13 mouse cellular contexts compared by ENCODE assay signal in the genomic region with DNA sequence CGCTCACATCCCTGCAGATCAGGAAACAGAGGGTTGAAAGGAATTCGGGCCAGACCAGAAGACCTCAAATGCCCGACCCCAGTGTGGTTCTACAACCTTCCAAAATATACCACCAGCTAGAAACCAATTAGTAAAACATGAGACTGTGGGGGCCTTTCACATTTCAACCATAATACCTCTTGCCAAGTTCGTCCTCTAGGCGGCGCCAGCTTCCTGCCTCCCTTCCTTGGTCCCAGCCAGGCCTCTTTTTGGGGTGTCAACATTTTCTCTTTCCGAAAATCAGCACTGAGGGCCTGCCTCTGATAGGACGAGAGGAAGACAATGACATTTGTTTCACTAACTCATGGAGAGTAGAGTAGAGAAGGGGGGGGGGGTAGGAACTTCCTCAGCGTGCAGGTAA. TPM values are rescaled to one million over a fixed set of nuclear protein-coding genes. Genes with fewer than 3 reads are reported as not detected.
DNase-seq lines count a peak whose midpoint lies in the region; ATAC-seq and TF ChIP-seq lines count a peak whose summit lies in the region.
"Had no signal": no experiment of that assay in that cellular context is flagged by ENCODE, and none has a peak within 500 bp of the region (broad histone marks: within the 10 kb centered on the region; RNA-seq: fewer than 3 reads in every experiment).

No protein-coding gene starts in this region.

- no peak overlapping the region for H3K9ac ChIP-seq in liver, embryonic 11.5 days (ENCODE audit: low read depth, low read length)
- H3K9ac ChIP-seq in kidney, embryonic 16.5 days (replicated peaks; ENCODE audit: low read length) = no peak overlapping the region
- H3K9ac ChIP-seq: embryonic facial prominence, embryonic 15.5 days; midbrain, embryonic 12.5 days; stomach, embryonic 15.5 days had no signal

- H3K27me3 ChIP-seq in cerebellum, adult 2 months (ENCODE audit: control insufficient read depth, insufficient read depth, low read length) = no peaks in the 10 kb centered on the region; the same call in 1 of the 2 replicates
- H3K27me3 ChIP-seq in liver, embryonic 11.5 days (replicated peaks; ENCODE audit: control insufficient read depth, insufficient read depth, low read length) = no peaks in the 10 kb centered on the region
- no peaks in the 10 kb centered on the region for H3K27me3 ChIP-seq in splenic B cell, adult 2 months (ENCODE audit: control insufficient read depth, insufficient read depth, low read length, poor library complexity, severe bottlenecking)
- no peaks in the 10 kb centered on the region for H3K27me3 ChIP-seq in kidney, embryonic 16.5 days (ENCODE audit: insufficient read depth, low read length)
- H3K27me3 ChIP-seq: embryonic facial prominence, embryonic 15.5 days; midbrain, embryonic 12.5 days; stomach, embryonic 15.5 days had no signal

- ATAC-seq in liver, embryonic 11.5 days (replicated peaks; ENCODE audit: low FRiP score) = no peak
- no peak for ATAC-seq in kidney, embryonic 16.5 days (ENCODE audit: low FRiP score, low TSS enrichment)

- WGBS in cerebellum, adult 2 months = 54% methylated on average over 9 of the region's 9 CpGs
- 46% methylated on average over 9 of the region's 9 CpGs for WGBS in liver, embryonic 11.5 days
- 40% methylated on average over 9 of the region's 9 CpGs for WGBS in bone marrow, adult 2 months
- 47% methylated on average over 9 of the region's 9 CpGs for WGBS in kidney, embryonic 16.5 days

- DNase-seq in cerebellum, adult 2 months = no peak
- no peak for DNase-seq in cerebellum, postnatal 36 days
- peak; percentile 32 for DNase-seq in liver
- DNase-seq in liver, embryonic 11.5 days (ENCODE audit: low spot score) = no peak
- DNase-seq in splenic B cell, adult 2 months (ENCODE audit: low read depth, low spot score) = peak; percentile 51
- DNase-seq in kidney, adult 11 months = no peak
- DNase-seq: gastrocnemius, postnatal 10 days had no signal

- no peak for TF ChIP-seq POLR2A in cerebellum, adult 2 months (IDR thresholded peaks at IDR 0.05; ENCODE audit: borderline replicate concordance, insufficient read depth, low read length)
- TF ChIP-seq POLR2A in bone marrow, adult 2 months (IDR thresholded peaks at IDR 0.05; ENCODE audit: borderline replicate concordance, control insufficient read depth, low read depth, low read length) = no peak

- H3K9me3 ChIP-seq in liver, embryonic 11.5 days (ENCODE audit: control insufficient read depth, low read length) = no peaks in the 10 kb centered on the region
- peaks cover 3% of the 10 kb centered on the region; the same call in 1 of the 2 replicates for H3K9me3 ChIP-seq in kidney, embryonic 16.5 days (ENCODE audit: low read length)
- H3K9me3 ChIP-seq: embryonic facial prominence, embryonic 15.5 days; midbrain, embryonic 12.5 days; stomach, embryonic 15.5 days had no signal

- no peak overlapping the region for H3K4me3 ChIP-seq in cerebellum, adult 2 months (replicated peaks; ENCODE audit: insufficient read depth, low read depth, low read length)
- H3K4me3 ChIP-seq in liver, embryonic 11.5 days (ENCODE audit: low read depth, low read length) = no peak overlapping the region
- no peak overlapping the region for H3K4me3 ChIP-seq in bone marrow, adult 2 months (replicated peaks; ENCODE audit: control insufficient read depth, low read depth, low read length)
- no peak overlapping the region for H3K4me3 ChIP-seq in kidney, embryonic 16.5 days (ENCODE audit: low read length)
- H3K4me3 ChIP-seq: embryonic facial prominence, embryonic 15.5 days; midbrain, embryonic 12.5 days; stomach, embryonic 15.5 days had no signal

- H3K4me1 ChIP-seq in cerebellum, adult 2 months (ENCODE audit: control insufficient read depth, insufficient read depth, low read length) = no peaks in the 10 kb centered on the region
- H3K4me1 ChIP-seq in liver, embryonic 11.5 days (replicated peaks; ENCODE audit: control insufficient read depth, insufficient read depth, low read length) = no peaks in the 10 kb centered on the region
- no peaks in the 10 kb centered on the region; the same call in 1 of the 2 replicates for H3K4me1 ChIP-seq in bone marrow, adult 2 months (ENCODE audit: control insufficient read depth, insufficient read depth, low read length)
- no peaks in the 10 kb centered on the region for H3K4me1 ChIP-seq in kidney, embryonic 16.5 days (ENCODE audit: insufficient read depth, low read length)
- H3K4me1 ChIP-seq: embryonic facial prominence, embryonic 15.5 days; midbrain, embryonic 12.5 days; stomach, embryonic 15.5 days had no signal

- H3K4me2 ChIP-seq in liver, embryonic 11.5 days = no peak overlapping the region
- H3K4me2 ChIP-seq in kidney, embryonic 16.5 days (replicated peaks; ENCODE audit: low read depth, low read length) = no peak overlapping the region
- H3K4me2 ChIP-seq: embryonic facial prominence, embryonic 15.5 days; midbrain, embryonic 12.5 days; stomach, embryonic 15.5 days had no signal

- H3K27ac ChIP-seq in cerebellum, adult 2 months (ENCODE audit: insufficient read depth, low read length) = no peak overlapping the region
- H3K27ac ChIP-seq in liver, embryonic 11.5 days (ENCODE audit: low read depth, low read length) = no peak overlapping the region
- H3K27ac ChIP-seq in bone marrow, adult 2 months (ENCODE audit: control insufficient read depth, insufficient read depth, low read depth, low read length, poor library complexity) = no peak overlapping the region
- no peak overlapping the region for H3K27ac ChIP-seq in kidney, embryonic 16.5 days (ENCODE audit: low read length)
- H3K27ac ChIP-seq: embryonic facial prominence, embryonic 15.5 days; midbrain, embryonic 12.5 days; stomach, embryonic 15.5 days had no signal

- TF ChIP-seq CTCF in cerebellum, adult 2 months (IDR thresholded peaks at IDR 0.05; ENCODE audit: borderline replicate concordance, insufficient read depth, low read depth, low read length) = peak; percentile 15; the same call in 1 of the 2 replicates
- peak; percentile 47; the same call in 1 of the 2 replicates for TF ChIP-seq CTCF in bone marrow, adult 2 months (IDR thresholded peaks at IDR 0.05; ENCODE audit: control insufficient read depth, insufficient read depth, low read length)

- no peaks in the 10 kb centered on the region for H3K36me3 ChIP-seq in liver, embryonic 11.5 days (ENCODE audit: control insufficient read depth, insufficient read depth, low read length)
- no peaks in the 10 kb centered on the region for H3K36me3 ChIP-seq in splenic B cell, adult 2 months (ENCODE audit: control insufficient read depth, insufficient read depth, low read length, poor library complexity, severe bottlenecking)
- no peaks in the 10 kb centered on the region for H3K36me3 ChIP-seq in kidney, embryonic 16.5 days (ENCODE audit: insufficient read depth, low read length)
- H3K36me3 ChIP-seq: embryonic facial prominence, embryonic 15.5 days; midbrain, embryonic 12.5 days; stomach, embryonic 15.5 days had no signal

RNA-seq across cellular contexts. Expression of a gene that starts 55.5 kb away (rescaled TPM):
- 18.8 and 19.8 TPM in 2 replicates for polyA plus RNA-seq in cerebellum, adult 2 months (2012; rRNA removed)
- polyA plus RNA-seq in liver, embryonic 11.5 days (2014; fragmentation: Nextera tagmentation; extraction: Ambion mirVana) = 4.4 and 4.7 TPM in 2 replicates
- polyA plus RNA-seq in bone marrow, adult 2 months (2011; ENCODE audit: insufficient read depth, insufficient read length, low replicate concordance, missing spikeins) = 20.5 and 21.5 TPM in 2 replicates
- polyA plus RNA-seq in kidney, embryonic 16.5 days (2015; fragmentation: Nextera tagmentation; extraction: Ambion mirVana) = 4.0 and 4.4 TPM in 2 replicates
- polyA plus RNA-seq: C2C12 had no signal

Comparison
In these comparisons a context has a peak if more than half of its experiments do, and no peak if none do; other contexts are left out.
1. DNase-seq: peak in liver (single experiment) and splenic B cell, adult 2 months (single experiment); none in cerebellum, adult 2 months (0 of 2), cerebellum, postnatal 36 days (0 of 2), liver, embryonic 11.5 days (single experiment) and kidney, adult 11 months (single experiment).